Mouse (Mus musculus) lung, postnatal 10 days (tissue): ENCODE measurements at regions not wholly inside any gene's neighbourhood (a gene's known extent, or its start where the extent isn't known, plus 50 kb on each side); places are given as distances from the start of the nearest gene placed in this dataset.
A peak's percentile ranks its signal among the peaks of the same experiment; 100 is the strongest.

Experiments
- DNase-seq: peaks from one replicate; pipeline ENCODE4 v3.0.0; 2021

DNA sequence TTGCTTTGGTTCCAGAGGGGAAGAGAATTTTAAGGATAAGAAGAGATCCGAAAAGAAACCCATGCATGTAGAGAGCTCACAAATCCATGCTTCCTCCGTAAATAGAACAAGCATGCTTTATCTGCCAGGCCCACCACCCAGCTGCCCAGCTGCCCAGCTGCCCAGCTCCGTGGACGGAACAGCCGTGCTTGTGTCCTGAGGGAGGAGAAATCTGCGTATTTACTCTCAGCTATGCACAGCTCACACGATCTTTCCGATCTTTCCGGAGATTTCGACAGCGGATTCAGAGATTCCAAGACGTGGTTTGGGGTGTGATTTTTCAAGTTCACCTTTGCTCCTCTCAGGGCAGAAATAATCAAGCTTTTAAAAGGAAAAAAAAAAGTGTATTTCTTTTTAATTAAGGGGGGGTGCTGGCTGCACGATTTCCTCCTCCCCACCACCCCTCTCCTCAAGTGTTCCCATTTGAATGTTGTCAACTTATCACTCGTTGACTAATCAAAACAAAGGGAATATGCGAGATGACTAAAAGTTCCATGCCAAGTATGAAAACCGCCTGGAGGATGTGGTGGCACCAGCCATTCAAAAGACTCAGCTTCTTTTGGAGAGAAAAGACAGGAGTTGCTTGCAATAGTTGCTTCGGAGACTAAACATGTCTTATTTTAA is 2293.2 kb upstream of the Gm7489 start:
- peak; percentile 41 for DNase-seq

DNA sequence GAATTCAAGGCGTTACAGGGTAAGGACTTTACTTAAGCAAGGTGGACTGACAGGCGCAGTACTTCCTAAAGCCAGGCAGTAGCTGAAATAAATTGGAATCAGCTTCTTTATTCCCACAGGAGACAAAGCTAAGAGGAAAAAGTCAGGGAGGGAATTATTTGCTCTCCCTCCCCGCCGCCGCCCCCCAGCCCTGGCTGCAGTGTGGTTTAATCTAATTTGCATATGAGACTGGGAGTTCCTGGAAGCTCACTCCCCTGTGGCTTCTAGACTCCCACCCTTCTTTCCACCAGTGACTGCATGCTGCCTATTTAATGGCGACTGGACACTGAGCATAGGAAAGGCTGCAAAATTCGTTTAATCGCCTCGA is 2292.7 kb upstream of the Gm7489 start:
- peak; percentile 58 for DNase-seq

DNA sequence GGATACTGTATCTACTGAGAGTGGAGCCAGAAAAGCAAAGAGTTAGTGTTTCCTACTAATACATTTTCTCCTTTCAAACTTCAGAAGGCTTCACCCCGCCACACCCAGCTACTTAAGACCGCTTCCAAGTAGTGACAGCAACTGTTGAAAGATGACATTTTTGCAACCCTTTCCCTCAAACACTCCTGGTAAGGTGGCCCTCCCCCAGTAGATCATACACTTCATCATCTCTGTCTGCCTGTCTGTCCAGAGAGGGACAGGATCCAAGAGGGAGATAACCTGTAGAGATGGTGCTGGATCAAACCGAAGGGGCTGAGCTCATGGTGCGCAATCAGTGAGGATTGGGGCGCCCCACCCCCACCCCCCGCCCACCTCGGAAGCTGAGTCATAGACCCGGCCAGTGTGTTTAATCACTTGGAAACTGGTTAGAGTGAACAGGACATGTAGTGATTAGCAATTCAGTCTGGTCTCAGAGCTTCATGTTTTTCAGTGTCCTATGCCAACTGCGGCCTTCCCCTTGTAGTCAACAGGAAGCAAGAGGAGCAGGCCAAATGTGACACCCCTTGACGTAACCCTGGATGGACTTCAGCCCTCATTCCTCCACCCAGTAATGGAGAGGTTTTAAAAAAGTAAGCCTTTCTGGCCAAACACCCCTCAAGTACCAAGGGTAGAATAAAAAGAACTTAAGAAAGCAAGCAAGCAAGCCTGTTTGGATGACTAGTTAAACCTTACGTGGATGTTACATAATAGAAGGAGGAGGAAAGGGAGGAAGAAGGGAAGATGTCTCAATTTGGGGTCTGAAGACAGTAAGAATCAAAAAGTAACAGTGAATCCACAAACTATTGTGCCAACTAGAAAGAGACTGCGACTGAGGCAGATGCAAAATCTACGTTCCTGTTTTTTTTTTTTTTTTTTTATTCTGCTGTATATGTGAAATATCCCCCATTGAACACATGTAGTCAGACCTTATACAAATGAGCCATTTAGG is 2291.9 kb upstream of the Gm7489 start:
- peak; percentile 86 for DNase-seq

DNA sequence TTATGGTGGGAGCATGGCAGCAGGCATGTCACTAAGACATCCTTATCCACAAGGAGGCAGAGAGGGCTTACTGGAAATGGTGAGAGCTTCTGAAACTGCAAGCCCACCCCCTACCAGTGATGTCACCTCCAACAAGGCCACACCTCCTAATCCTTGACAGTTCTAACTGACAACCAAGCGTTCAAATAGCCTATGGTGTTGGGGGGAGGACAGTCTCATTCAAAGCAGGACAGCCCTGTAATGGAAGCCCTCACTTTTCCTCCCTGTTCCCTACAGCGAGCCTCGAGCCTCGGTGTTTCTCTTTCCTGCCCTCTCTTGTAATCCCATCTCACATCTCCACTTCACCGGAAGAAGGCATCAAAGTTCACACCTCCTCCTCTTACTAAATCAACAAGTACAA is 2290.6 kb upstream of the Gm7489 start:
- DNase-seq: peak; percentile 8

DNA sequence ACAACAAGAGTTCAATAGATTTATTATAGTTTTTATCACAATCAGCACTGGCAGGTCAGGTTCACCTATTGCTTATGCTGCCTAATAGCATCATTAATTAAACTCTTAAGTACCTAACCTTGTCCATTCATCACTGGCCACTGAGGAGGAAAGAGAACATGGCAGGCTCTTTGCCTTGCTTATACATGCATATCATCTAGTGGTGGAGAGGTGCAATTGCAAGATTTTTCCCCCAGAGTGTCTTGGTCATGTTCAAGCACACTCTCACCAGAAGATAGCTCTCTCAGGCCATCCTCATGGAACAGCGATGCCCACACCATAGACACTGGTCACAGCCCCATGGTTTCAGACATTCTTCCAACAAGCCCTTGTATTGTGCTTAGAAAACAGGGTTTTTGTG is 2289.1 kb upstream of the Gm7489 start:
- peak; percentile 50 for DNase-seq

DNA sequence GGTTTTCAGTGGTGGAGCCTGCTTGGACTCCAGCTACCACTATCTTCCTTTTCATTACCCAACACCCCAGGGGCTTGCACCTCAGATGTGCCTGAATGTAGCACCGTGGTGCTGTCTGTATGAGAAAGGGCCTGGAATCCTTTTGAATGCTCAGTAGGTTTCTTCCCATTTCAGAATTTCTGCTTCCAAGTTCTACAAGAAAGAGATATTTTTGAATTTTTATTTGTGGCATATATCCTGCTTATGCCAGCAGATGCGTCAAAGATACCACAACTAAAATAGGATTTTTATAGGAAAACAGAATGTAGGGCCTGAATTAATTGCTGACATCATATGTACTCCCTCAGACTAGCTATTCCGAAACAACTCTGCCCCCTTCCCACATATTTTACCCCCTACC is 2286.9 kb upstream of the Gm7489 start:
- DNase-seq: no peak

DNA sequence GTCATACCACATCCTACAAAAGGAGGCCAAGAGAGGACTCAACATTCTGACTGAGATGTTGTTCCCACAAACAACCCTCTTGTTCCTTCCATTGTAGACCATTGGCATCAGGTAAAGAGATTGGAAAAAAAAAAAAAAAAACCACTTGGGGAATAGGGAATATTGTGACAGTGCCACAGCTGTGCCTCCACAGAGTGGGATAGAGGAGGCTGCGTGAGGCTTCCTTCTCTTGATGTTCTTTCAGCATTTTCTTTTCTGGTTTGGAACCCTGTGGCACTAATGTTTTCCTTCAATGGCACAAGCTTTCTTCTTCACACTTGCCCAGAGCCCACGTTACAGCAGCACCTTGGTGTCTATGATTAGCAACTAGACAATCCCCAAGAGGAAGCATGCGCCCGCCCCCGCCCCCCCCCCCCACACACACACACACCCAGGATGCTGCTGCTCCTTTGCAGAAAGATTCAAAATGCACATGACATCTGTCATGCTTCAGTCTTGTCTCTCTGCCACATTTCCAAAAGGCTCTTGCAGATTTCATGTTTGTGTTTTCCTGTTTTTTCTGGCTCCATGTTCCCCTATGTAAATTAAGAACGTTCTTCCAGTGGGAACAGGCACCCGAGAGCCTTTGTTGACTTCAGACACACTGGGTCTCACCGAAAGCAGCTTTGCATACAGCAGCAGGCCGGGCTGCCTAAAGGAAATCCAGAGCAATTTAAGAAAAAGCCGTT is 2283.4 kb upstream of the Gm7489 start:
- DNase-seq: no peak

DNA sequence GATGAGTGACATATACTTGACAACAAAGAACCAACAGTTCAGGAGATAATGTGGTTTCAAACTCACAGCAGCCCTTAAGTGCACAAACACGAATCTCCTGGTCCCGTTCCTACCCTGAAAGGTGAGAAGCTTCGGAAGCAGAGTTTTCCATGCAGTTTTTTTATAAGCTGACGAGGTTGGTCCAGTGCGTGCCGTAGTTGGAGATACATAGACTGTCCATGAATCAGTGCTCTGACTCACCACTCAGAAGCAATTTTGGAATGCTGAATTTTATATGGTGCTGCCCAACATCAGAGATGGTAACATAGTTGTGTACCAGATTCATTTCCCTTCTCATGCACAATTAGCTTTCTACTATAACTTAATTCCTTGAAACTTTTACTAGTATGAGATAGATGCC is 2263.3 kb upstream of the Gm7489 start:
- DNase-seq: no peak

DNA sequence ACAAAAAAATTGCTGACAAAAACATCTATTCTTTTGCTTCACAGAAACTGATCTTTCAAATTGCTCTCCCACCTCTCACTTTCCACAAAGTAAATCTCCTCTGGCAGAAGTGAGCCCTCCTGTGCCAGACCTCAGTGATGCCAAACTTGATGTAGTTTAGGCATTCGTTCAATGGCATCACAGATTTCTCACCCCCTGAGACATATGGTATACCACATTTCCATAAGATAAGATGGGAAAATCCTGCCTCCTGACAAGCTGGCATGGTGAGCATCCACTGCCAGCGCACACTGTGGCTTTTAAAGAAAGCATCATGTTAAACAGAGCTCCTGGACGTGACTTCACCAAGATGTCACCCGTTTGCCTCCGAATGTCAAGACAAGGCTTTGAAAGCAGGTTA is 2257.2 kb upstream of the Gm7489 start:
- no peak for DNase-seq

DNA sequence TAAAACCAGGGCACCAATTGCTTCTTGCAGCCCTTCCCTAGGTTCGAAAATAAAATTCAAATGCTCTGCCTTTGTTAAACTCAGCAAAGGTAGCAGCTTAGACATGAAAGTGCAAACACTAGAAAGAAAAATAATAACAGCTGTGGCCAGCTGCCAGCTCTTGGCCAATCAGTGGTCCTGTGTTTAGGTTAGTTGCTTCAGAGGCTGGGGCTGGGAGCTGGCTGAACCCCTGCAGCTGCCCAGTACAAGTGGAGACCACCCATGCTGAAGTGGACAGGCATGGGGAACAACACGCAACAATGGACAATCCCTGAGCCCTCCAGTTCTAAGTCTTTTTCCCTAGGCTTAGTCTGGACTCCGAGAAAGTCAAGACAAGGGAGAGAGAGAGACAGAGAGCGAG is 2256.2 kb upstream of the Gm7489 start:
- peak; percentile 62 for DNase-seq

DNA sequence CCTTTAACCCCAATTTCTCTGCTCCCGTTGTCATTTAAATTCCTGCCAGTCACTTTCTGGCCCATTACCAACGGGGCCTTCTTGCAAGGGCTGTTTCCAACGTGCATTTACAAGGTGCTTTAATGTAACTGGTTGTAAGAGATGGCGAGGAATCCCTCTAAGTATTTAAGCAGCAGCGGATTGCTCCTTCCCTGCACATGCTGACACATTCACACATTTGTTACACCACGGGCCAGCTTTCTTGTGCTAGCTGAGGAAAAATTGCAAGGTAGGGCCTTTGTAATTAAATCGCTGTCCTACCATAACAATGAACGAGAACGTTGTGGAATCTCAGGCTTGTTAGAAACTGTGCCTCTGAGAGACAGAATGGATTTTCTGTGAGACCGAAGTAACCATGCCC is 2252.8 kb upstream of the Gm7489 start:
- DNase-seq: no peak

DNA sequence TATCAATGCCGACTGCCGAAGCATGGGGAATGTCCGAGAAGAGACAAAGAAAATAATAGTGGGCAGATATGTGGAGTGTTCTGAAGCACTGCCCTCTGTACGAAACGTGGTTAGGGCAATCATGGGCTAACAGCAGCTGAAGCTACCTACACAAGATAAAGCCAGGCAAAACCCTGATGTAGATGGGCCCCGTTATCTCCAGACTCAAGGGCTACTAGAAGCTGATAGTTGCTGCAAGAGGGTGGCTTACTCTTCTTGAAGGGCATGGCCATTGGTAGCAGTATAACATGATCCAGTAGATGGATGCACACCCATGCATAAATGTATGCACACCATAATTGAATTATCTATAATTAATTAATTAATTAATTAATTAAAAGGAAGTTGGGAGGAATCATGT is 2251.6 kb upstream of the Gm7489 start:
- no peak for DNase-seq

DNA sequence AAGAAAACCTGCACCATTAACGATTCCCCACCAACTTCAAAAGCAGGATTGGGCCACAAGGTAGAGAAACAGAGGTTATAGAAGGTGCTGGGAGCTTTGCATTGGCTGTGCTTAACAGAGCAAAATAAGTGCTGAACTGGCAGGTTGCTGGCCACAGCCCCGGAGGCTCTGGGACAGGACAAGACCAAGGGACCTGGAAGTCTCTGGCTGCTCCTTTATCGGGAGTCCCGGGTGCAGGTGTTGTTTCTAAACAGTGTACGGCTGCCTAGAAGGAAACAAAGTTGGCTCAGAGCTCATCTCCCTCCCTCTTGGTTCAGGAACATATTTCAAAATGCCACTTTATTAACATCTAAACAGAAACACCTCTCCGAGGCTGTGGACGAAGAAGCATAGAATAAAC is 2250.0 kb upstream of the Gm7489 start:
- no peak for DNase-seq

DNA sequence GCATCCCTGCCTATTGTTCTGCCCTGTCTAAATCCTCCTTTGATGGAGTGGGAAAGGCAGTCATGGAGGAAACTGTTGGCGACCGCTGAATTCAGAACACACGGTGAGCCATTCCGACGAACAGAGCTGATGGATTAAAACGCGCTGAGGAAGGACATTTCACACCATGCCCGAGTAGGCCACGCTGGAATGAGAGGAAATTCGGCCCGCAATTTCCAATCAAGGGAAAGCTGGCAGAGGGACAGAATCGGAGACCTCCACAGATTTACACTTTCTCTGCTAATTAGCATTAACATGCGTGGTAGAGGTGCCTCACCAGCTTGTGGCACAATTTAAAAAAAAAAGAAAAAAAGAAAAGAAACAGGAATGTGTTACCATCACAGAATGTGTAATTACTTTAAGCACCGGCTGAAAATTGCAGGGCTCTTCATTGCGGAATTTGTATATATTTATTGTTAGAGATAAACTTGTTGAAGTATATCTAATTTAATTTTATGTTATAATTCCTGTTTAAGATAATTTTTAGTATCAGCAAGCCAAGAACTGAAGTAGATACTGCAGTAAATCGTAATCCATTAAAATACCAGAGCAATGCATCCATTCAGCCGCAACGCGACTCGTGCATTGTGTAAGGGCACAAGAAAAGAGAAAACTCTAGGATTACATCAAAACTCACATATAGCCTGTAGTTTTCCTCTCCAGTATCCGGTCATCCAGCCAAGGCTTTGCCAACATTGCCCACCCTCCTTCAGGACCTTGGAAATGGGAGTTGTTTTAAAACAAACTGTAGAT is 2249.4 kb upstream of the Gm7489 start:
- DNase-seq: no peak

DNA sequence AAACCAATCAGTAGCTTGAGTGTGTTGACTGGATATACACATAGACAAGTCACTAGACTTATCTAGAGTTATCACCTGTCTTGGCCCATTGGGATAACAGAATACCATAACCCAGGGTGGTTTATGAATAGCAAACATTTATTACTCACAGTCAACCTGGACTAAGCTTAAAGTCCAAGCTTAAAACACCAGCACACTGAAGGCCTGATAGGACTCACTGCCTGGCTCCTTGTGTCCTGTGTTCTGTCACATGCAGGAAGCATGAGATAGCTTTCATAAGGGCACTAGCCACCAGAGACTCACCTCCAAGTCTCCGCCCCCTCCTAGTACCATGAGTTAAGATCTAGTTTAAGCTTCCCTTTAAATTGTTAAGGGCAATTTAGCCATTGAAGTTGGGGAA is 2247.1 kb upstream of the Gm7489 start:
- DNase-seq: no peak

DNA sequence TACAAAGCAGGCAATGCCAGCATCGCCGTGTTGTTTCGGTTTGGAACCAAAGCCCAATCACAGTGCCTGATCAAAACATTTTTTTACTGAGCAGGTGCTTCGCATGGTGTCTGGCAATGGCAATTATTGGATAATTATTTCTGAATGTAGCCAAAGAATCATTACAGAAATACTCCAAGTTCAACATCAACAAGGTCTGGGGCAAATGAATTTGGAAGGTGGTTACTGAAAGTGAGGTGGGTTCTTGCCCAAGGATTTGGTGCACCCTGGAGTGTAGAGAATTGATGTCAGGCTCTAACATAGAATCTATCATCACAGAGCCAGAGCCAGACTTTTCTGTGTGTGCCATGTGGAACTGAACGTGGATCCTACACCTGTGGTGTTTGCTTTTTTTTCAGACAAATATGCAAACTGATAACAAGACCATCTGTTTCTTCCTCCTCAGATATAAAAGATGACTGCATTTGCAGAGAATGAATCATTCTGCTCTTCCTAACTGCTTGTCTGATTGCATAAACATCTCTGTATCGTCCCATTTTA is 2240.9 kb upstream of the Gm7489 start:
- DNase-seq: no peak

DNA sequence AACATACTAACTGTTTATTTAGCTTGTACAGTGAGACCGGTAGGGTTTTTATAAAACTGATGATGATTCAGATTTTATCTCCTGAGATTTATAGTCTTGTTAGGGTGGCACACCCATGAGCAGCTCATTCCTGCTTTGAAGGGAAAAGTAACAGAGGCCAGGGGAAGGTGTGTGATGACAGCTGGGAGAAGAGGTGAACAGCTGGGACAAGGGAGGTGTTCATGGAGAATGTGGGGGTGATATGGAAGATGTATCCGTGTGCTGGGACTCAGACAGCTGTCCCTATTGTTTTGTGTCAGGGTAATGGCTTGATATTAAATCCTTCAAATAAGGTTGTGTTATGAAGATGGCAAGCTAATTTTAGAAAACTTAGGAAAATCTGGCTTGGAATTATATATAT is 2238.4 kb upstream of the Gm7489 start:
- no peak for DNase-seq

DNA sequence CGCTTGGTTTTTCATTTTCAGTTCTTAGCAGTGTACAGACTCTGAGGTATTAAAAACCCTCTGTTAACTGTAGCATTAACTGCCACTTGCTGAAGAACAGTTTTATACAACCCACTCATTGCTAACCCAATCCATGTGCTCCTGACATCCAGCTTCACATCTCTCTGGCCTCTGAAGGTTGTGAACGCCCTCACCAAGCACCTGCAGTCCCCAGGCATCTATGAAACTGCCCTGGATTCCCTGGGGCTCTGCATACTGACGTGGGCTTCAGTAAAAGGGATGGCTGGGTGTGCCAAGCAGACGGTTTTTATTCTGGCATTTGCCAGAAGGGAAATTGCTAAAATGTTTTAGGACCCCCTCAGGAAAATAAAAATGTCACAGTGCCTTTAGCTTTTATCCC is 2232.2 kb upstream of the Gm7489 start:
- no peak for DNase-seq

DNA sequence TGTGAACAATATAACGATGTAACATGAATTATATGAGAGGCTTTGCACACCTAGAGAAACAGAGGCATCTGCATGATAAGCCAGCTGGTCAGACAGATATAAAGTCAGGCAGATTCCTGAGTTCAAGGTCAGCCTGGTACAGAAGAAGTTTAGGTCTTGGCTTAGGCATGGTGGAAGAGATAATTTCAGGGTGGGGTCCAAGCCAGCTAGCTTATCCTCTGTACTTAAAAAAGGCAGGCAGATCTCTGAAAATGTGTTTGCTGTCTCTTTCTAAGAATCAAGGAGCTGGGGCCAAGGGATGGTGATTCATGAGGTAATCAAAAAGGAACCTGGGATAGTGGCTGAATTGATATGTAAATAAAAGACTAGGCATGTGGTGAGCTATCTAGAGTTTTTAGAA is 2227.1 kb upstream of the Gm7489 start:
- no peak for DNase-seq

DNA sequence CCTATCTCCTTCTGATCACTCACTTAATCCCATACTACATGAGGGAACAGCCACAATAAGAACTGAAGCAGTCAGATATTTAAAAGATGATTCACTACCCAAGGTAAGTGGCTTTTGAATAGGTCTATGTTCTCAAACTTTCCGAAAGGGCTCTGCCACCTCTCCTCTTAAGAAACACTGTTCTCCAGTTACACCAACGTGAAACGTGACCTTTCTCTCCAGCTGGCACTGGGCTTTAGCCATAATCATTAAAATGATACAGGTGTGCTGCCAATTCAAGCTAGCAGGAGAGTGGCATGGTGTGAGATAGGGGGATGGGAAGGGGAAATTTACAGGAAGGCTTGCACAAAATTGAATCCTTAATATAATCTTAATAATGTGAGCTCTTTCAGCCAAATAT is 2216.4 kb upstream of the Gm7489 start:
- no peak for DNase-seq

DNA sequence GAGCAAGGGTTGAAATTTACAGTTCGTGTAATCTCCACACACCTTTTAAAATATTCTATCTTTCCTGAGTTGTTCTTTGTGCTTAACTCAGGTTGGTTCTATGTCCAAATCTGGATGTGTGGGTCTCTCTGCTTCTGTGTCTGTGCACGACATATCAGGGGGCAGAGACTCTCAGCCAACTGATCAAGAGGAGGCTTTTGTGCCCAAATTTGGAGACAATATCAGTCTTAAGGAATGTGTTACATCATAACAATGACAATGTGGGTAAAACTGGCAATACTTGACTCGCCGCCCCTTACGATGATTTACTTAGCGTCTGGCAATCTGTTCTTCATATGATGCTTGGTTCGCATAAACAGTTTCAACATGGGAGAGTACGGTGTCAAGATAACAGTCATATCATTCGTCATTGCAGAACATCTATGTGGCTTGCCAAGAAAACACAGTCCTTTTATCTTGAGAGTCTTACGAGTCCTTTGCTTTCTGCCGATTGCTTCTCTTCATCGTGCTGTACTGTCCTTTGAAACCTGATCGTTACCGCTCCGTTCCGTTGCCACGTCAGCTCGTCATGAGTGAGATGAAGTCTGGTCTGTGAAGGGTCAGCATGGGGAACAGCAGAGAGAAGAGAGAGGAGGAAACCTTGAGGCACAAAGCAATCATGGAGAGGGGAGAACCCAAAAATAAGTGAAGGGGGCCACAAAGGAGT is 2212.9 kb upstream of the Gm7489 start:
- no peak for DNase-seq

DNA sequence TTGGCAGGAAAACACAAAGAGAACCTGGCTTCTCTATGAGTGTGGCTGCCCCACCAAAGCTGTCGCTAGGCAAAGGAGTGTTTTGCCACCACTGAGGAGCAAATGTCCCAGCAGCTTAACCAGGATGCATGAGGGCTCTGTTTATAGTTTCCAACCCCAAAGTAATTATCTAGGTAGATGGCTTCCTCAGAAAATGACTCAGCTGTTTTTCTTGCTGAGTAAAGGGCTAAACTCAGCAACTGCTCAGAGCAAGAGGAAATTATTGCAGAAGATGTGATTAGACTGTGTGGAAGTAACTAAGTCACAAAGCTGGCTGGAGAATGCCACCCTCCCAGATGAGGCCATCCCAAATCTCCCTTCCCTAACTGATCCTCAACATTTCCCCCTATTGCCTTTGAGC is 2211.2 kb upstream of the Gm7489 start:
- no peak for DNase-seq
